Mouse (Mus musculus): ENCODE results near the gene Zc3h8. TPM values are rescaled to one million over a fixed set of nuclear protein-coding genes. Genes with fewer than 3 reads are reported as not detected.

Zc3h8 gene
- polyA plus RNA-seq, 1 experiment from 2014 or later: 11.3 TPM

GRCm38 (mm10) chr2:128885225-128885811 lies 58.6 kb downstream of the Zc3h8 start:
- no peak overlapping the region for H3K4me2 ChIP-seq (replicated peaks)
- ATAC-seq (replicated peaks): no peak
- H3K36me3 ChIP-seq: no peaks in the 10 kb centered on the region
- H3K9me3 ChIP-seq: no peaks in the 10 kb centered on the region
- no peak overlapping the region for H3K4me3 ChIP-seq
- H3K27me3 ChIP-seq: no peaks in the 10 kb centered on the region
- H3K4me1 ChIP-seq: no peaks in the 10 kb centered on the region
- 83% methylated on average over 8 of the region's 8 CpGs for WGBS
- H3K9ac ChIP-seq (replicated peaks): no peak overlapping the region
- no peak overlapping the region for H3K27ac ChIP-seq (replicated peaks)

- no peak overlapping the region for H3K4me3 ChIP-seq
- no peaks in the 10 kb centered on the region for H3K9me3 ChIP-seq
- H3K4me1 ChIP-seq: no peaks in the 10 kb centered on the region
- no peaks in the 10 kb centered on the region for H3K36me3 ChIP-seq
- H3K9ac ChIP-seq (replicated peaks): no peak overlapping the region
- 74% methylated on average over 4 of the region's 4 CpGs for WGBS
- no peak for ATAC-seq (replicated peaks)
- H3K4me2 ChIP-seq (replicated peaks): no peak overlapping the region
- H3K27me3 ChIP-seq: no peaks in the 10 kb centered on the region
- H3K27ac ChIP-seq (replicated peaks): no peak overlapping the region
Observed at GRCm38 (mm10) chr2:128881236-128881635, 62.6 kb downstream of the Zc3h8 start.

Small RNAs within 50 kb of the gene (microRNA-seq; reads per million reads assigned to microRNA genes)
- gene Gm22859: not detected

Other genes with a start within 250 kb of the Zc3h8 start
- gene Mertk, start 245.1 kb downstream of the Zc3h8 start, polyA plus RNA-seq (2015; fragmentation: Nextera tagmentation; extraction: Ambion mirVana): 0.65 and 0.91 TPM in 2 replicates
- gene Tmem87b, start 126.0 kb downstream of the Zc3h8 start, polyA plus RNA-seq (2015; fragmentation: Nextera tagmentation; extraction: Ambion mirVana): 41.1 and 43.4 TPM in 2 replicates
- 2.0 and 2.1 TPM in 2 replicates for gene Fbln7, start 81.1 kb downstream of the Zc3h8 start, polyA plus RNA-seq (2015; fragmentation: Nextera tagmentation; extraction: Ambion mirVana)
- 4.8 and 5.4 TPM in 2 replicates for gene Zc3h6, start 23.3 kb upstream of the Zc3h8 start, polyA plus RNA-seq (2015; fragmentation: Nextera tagmentation; extraction: Ambion mirVana)
- gene Gm10762, start 23.6 kb upstream of the Zc3h8 start, polyA plus RNA-seq (2015; fragmentation: Nextera tagmentation; extraction: Ambion mirVana): 24.4 and 26.3 TPM in 2 replicates
- gene Vinac1, start 104.1 kb upstream of the Zc3h8 start, polyA plus RNA-seq (2015; fragmentation: Nextera tagmentation; extraction: Ambion mirVana): 0.25 and 0.36 TPM in 2 replicates
- gene Ttl, start 121.9 kb upstream of the Zc3h8 start, polyA plus RNA-seq (2015; fragmentation: Nextera tagmentation; extraction: Ambion mirVana): 31.7 and 32.4 TPM in 2 replicates
- 17.8 and 19.5 TPM in 2 replicates for gene Polr1b, start 156.9 kb upstream of the Zc3h8 start, polyA plus RNA-seq (2015; fragmentation: Nextera tagmentation; extraction: Ambion mirVana)
- 22.5 and 26.2 TPM in 2 replicates for gene Chchd5, start 185.6 kb upstream of the Zc3h8 start, polyA plus RNA-seq (2015; fragmentation: Nextera tagmentation; extraction: Ambion mirVana)

Measured in forebrain, embryonic 15.5 days (tissue).